26 mouse cellular contexts compared by ENCODE assay signal in genomic region chr16:16501491-16501890, GRCm38 (mm10).
DNase-seq lines count a peak whose midpoint lies in the region; ATAC-seq lines count a peak whose summit lies in the region.
"Had no signal": no experiment of that assay in that cellular context is flagged by ENCODE, and none has a peak within 500 bp of the region (broad histone marks: within the 10 kb centered on the region; RNA-seq: fewer than 3 reads in every experiment).

No protein-coding gene starts in this region.

- H3K4me1 ChIP-seq in liver, embryonic 13.5 days (replicated peaks), result peaks cover 3% of the 10 kb centered on the region; the same call in 1 of the 2 replicates
- H3K4me1 ChIP-seq in intestine, embryonic 16.5 days (ENCODE audit: control insufficient read depth, insufficient read depth, low read length), result peaks cover 10% of the 10 kb centered on the region; the same call in 1 of the 2 replicates
- no peaks in the 10 kb centered on the region for H3K4me1 ChIP-seq in forebrain, embryonic 16.5 days (replicated peaks; ENCODE audit: control insufficient read depth, insufficient read depth, low read length)
- no peaks in the 10 kb centered on the region for H3K4me1 ChIP-seq in embryonic facial prominence, embryonic 10.5 days
- H3K4me1 ChIP-seq: embryonic facial prominence, embryonic 12.5 days; embryonic facial prominence, embryonic 15.5 days; forebrain, embryonic 15.5 days; heart, embryonic 12.5 days; hindbrain, embryonic 10.5 days; hindbrain, embryonic 13.5 days had no signal

- no peak overlapping the region for H3K4me3 ChIP-seq in liver, embryonic 13.5 days (replicated peaks)
- H3K4me3 ChIP-seq in intestine, embryonic 16.5 days (ENCODE audit: low read length), result no peak overlapping the region
- no peak overlapping the region for H3K4me3 ChIP-seq in forebrain, embryonic 16.5 days (replicated peaks; ENCODE audit: low read length)
- no peak overlapping the region for H3K4me3 ChIP-seq in embryonic facial prominence, embryonic 10.5 days
- H3K4me3 ChIP-seq: embryonic facial prominence, embryonic 12.5 days; embryonic facial prominence, embryonic 15.5 days; forebrain, embryonic 15.5 days; heart, embryonic 12.5 days; heart, embryonic 15.5 days; hindbrain, embryonic 10.5 days; hindbrain, embryonic 13.5 days had no signal

- H3K27ac ChIP-seq in liver, embryonic 13.5 days, result no peak overlapping the region
- H3K27ac ChIP-seq in intestine, embryonic 16.5 days (ENCODE audit: low read length), result no peak overlapping the region
- no peak overlapping the region for H3K27ac ChIP-seq in forebrain, embryonic 16.5 days (ENCODE audit: low read length)
- H3K27ac ChIP-seq in embryonic facial prominence, embryonic 10.5 days (replicated peaks), result no peak overlapping the region
- H3K27ac ChIP-seq: embryonic facial prominence, embryonic 12.5 days; embryonic facial prominence, embryonic 15.5 days; forebrain, embryonic 15.5 days; heart, embryonic 15.5 days; hindbrain, embryonic 10.5 days; hindbrain, embryonic 13.5 days had no signal

- no peak overlapping the region for H3K9ac ChIP-seq in liver, embryonic 13.5 days
- no peak overlapping the region for H3K9ac ChIP-seq in intestine, embryonic 16.5 days (ENCODE audit: low read depth, low read length)
- no peak overlapping the region for H3K9ac ChIP-seq in forebrain, embryonic 16.5 days (replicated peaks; ENCODE audit: low read depth, low read length)
- H3K9ac ChIP-seq: embryonic facial prominence, embryonic 12.5 days; embryonic facial prominence, embryonic 15.5 days; forebrain, embryonic 15.5 days; heart, embryonic 12.5 days; heart, embryonic 15.5 days; hindbrain, embryonic 13.5 days had no signal

- no peaks in the 10 kb centered on the region for H3K36me3 ChIP-seq in liver, embryonic 13.5 days
- no peaks in the 10 kb centered on the region for H3K36me3 ChIP-seq in intestine, embryonic 16.5 days (ENCODE audit: control insufficient read depth, insufficient read depth, low read length)
- peaks cover 7% of the 10 kb centered on the region for H3K36me3 ChIP-seq in forebrain, embryonic 16.5 days (ENCODE audit: control insufficient read depth, insufficient read depth)
- H3K36me3 ChIP-seq in embryonic facial prominence, embryonic 10.5 days (replicated peaks), result no peaks in the 10 kb centered on the region
- H3K36me3 ChIP-seq: embryonic facial prominence, embryonic 12.5 days; embryonic facial prominence, embryonic 15.5 days had no signal

- no peak overlapping the region for H3K4me2 ChIP-seq in liver, embryonic 13.5 days
- H3K4me2 ChIP-seq in intestine, embryonic 16.5 days (ENCODE audit: low read depth, low read length), result no peak overlapping the region
- H3K4me2 ChIP-seq in forebrain, embryonic 16.5 days (ENCODE audit: low read length), result no peak overlapping the region
- H3K4me2 ChIP-seq: embryonic facial prominence, embryonic 12.5 days; embryonic facial prominence, embryonic 15.5 days; forebrain, embryonic 15.5 days; heart, embryonic 12.5 days; heart, embryonic 15.5 days; hindbrain, embryonic 13.5 days had no signal

- H3K9me3 ChIP-seq in liver, embryonic 13.5 days (replicated peaks), result no peaks in the 10 kb centered on the region
- H3K9me3 ChIP-seq in intestine, embryonic 16.5 days (ENCODE audit: control insufficient read depth, low read length), result no peaks in the 10 kb centered on the region
- no peaks in the 10 kb centered on the region for H3K9me3 ChIP-seq in forebrain, embryonic 16.5 days (ENCODE audit: control insufficient read depth, low read length)
- H3K9me3 ChIP-seq in embryonic facial prominence, embryonic 10.5 days, result no peaks in the 10 kb centered on the region
- H3K9me3 ChIP-seq: embryonic facial prominence, embryonic 12.5 days; embryonic facial prominence, embryonic 15.5 days; forebrain, embryonic 15.5 days; heart, embryonic 12.5 days; heart, embryonic 15.5 days; hindbrain, embryonic 10.5 days; hindbrain, embryonic 13.5 days had no signal

- ATAC-seq in liver, embryonic 13.5 days (ENCODE audit: low read depth), result peak; percentile 51; the same call in 1 of the 2 replicates
- ATAC-seq in intestine, embryonic 16.5 days, result peak; percentile 60
- ATAC-seq in megakaryocyte-erythroid progenitor cell, adult 5-6 weeks (replicated peaks; ENCODE audit: low FRiP score, low TSS enrichment, poor library complexity, severe bottlenecking), result peak; percentile 79
- ATAC-seq in forebrain, embryonic 16.5 days, result no peak
- ATAC-seq: forebrain, embryonic 15.5 days; hindbrain, embryonic 16.5 days had no signal

- no peak for DNase-seq in liver, embryonic 13.5 days
- DNase-seq in liver, result no peak
- peak; percentile 4 for DNase-seq in c-Kit-positive CD71-positive TER-119-negative erythroid progenitor cells, embryonic 14.5 days (ENCODE audit: low read depth)
- no peak for DNase-seq in embryonic facial prominence, embryonic 10.5 days (ENCODE audit: low spot score)
- no peak for DNase-seq in gastrocnemius, adult 8-10 months (ENCODE audit: low spot score in 2 of 2)
- DNase-seq: adrenal gland, adult 2 months; adrenal gland, postnatal 14 days; B cell, adult 2 months; cerebellum, adult 18-20 months; cerebellum, adult 9-10 months; cerebellum, postnatal 14 days; gastrocnemius, postnatal 14 days; heart, adult 11 months; heart, postnatal 10 days; heart, postnatal 36 days had no signal

- H3K27me3 ChIP-seq in liver, embryonic 13.5 days, result no peaks in the 10 kb centered on the region
- no peaks in the 10 kb centered on the region for H3K27me3 ChIP-seq in intestine, embryonic 16.5 days (replicated peaks; ENCODE audit: control insufficient read depth, insufficient read depth, low read length)
- H3K27me3 ChIP-seq in forebrain, embryonic 16.5 days (replicated peaks; ENCODE audit: control insufficient read depth, insufficient read depth, low read length), result no peaks in the 10 kb centered on the region
- H3K27me3 ChIP-seq in embryonic facial prominence, embryonic 10.5 days (replicated peaks; ENCODE audit: low read depth, poor library complexity, severe bottlenecking), result no peaks in the 10 kb centered on the region
- H3K27me3 ChIP-seq: embryonic facial prominence, embryonic 12.5 days; embryonic facial prominence, embryonic 15.5 days; forebrain, embryonic 15.5 days; heart, embryonic 12.5 days; heart, embryonic 15.5 days; hindbrain, embryonic 13.5 days had no signal

- WGBS in liver, embryonic 13.5 days (ENCODE audit: insufficient replicate concordance), result 40% methylated on average over 3 of the region's 3 CpGs
- WGBS in intestine, embryonic 16.5 days, result 81% methylated on average over 3 of the region's 3 CpGs
- 98% methylated on average over 3 of the region's 3 CpGs for WGBS in forebrain, embryonic 16.5 days
- WGBS in embryonic facial prominence, embryonic 10.5 days, result 91% methylated on average over 3 of the region's 3 CpGs
